Mouse (Mus musculus) kidney, embryonic 16.5 days (tissue): Measurements from ENCODE around the gene Tmtc2. TPM values are rescaled to one million over a fixed set of nuclear protein-coding genes. Genes with fewer than 3 reads are reported as not detected.

Source experiments
- ATAC-seq: fragments of 200-750 bp; cut with Nextera tagmentation; 2 replicates; pipeline ENCODE4 v1.8.0; 2017; ENCODE audit warnings: moderate TSS enrichment; ENCODE audit not compliant: low FRiP score, low TSS enrichment
- H3K27ac ChIP-seq: fragments of 300-500 bp; sonication (generic); 2 replicates; pipeline ENCODE4 v1.5.1; 2014; ENCODE audit warnings: low read length
- H3K27me3 ChIP-seq: fragments of 300-500 bp; sonication (generic); 2 replicates; pipeline ENCODE4 v1.6.1; 2014; ENCODE audit warnings: low read length, control low read depth, mixed read lengths; ENCODE audit not compliant: insufficient read depth
- H3K36me3 ChIP-seq: fragments of 300-500 bp; sonication (generic); 2 replicates; pipeline ENCODE4 v1.6.1; 2014; ENCODE audit warnings: low read length, control low read depth, mixed read lengths; ENCODE audit not compliant: insufficient read depth
- H3K4me1 ChIP-seq: fragments of 300-500 bp; sonication (generic); 2 replicates; pipeline ENCODE4 v1.6.1; 2014; ENCODE audit warnings: low read length, control low read depth, mixed read lengths; ENCODE audit not compliant: insufficient read depth
- H3K4me2 ChIP-seq: fragments of 300-500 bp; sonication (generic); replicated peaks from 2 replicates; pipeline ENCODE4 v1.6.1; 2014; ENCODE audit warnings: low read depth, low read length
- H3K4me3 ChIP-seq: fragments of 300-500 bp; sonication (generic); 2 replicates; pipeline ENCODE4 v1.5.1; 2014; ENCODE audit warnings: mild to moderate bottlenecking, low read length
- H3K9ac ChIP-seq: fragments of 300-500 bp; sonication (generic); replicated peaks from 2 replicates; pipeline ENCODE4 v1.6.1; 2014; ENCODE audit warnings: low read length
- H3K9me3 ChIP-seq: fragments of 300-500 bp; sonication (generic); 2 replicates; pipeline ENCODE4 v1.6.1; 2016; ENCODE audit warnings: low read length, control low read depth
- WGBS: fragments of 180-500 bp; shearing (Covaris S2); extraction: QIAGEN DNeasy Blood & Tissue Kit; methylation state at CpG from one replicate; pipeline ENCODE4 v1.1.7; 2014; 5-methylcytosine and 5-hydroxymethylcytosine counted together
- polyA plus RNA-seq: library from polyadenylated mRNA; unstranded; fragments of >200 nt; fragmentation: Nextera tagmentation; extraction: Ambion mirVana; gene quantifications from 2 replicates; pipeline ENCODE4 v1.2.1, GENCODE M21; 2015

Gene Tmtc2
- polyA plus RNA-seq, 1 experiment from 2014 or later, result 7.8 TPM

GRCm38 (mm10) chr10:105573306-105573907 is 844 bp downstream of the Tmtc2 start:
- Histone ChIP-seq H3K4me3 (peak overlapping the region; percentile 88), H3K27me3 (no peaks in the 10 kb centered on the region), H3K9me3 (no peaks in the 10 kb centered on the region), H3K4me2 (peak overlapping the region; percentile 85), H3K4me1 (peaks cover 38% of the 10 kb centered on the region), H3K36me3 (no peaks in the 10 kb centered on the region), H3K27ac (peak overlapping the region; percentile 91), H3K9ac (peak overlapping the region; percentile 84)
- peak; percentile 2; the same call in 1 of the 2 replicates for ATAC-seq
- WGBS, result 0% methylated on average over 36 of the region's 37 CpGs

DNA sequence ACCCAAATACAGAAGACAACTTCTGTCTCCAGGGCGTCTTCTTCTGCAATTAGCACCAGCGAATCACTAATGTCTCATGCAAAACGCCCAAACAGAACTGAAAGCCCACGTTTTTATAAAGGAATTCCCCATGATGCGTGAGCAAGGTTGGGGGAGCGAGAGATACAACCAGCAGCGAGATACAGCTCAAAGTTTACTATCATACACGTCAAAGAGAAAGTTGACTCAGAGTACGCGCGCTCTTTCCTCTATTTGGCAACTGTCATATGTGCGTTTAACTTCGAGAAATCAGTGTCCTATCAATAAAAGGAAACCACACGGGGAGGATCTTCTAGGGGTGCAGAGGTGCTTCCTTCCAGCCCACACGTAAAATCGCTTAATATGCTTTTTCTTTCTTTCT is 1.4 kb downstream of the Tmtc2 start:
- ATAC-seq, result no peak
- WGBS, result under 1% methylated on average over 16 of the region's 16 CpGs
- peak overlapping the region; percentile 85 for H3K4me2 ChIP-seq
- no peaks in the 10 kb centered on the region for H3K27me3 ChIP-seq
- no peaks in the 10 kb centered on the region for H3K9me3 ChIP-seq
- H3K9ac ChIP-seq, result peak overlapping the region; percentile 8
- no peaks in the 10 kb centered on the region for H3K36me3 ChIP-seq
- no peak overlapping the region for H3K27ac ChIP-seq
- H3K4me3 ChIP-seq, result peak overlapping the region; percentile 88
- peaks cover 32% of the 10 kb centered on the region for H3K4me1 ChIP-seq

- Histone ChIP-seq H3K4me1 (peaks cover 27% of the 10 kb centered on the region), H3K27ac (0 out of 2 replicates have a peak overlapping the region, but pooled peaks have one; percentile 38), H3K4me2 (peak overlapping the region; percentile 85), H3K4me3 (peak overlapping the region; percentile 88), H3K9me3 (no peaks in the 10 kb centered on the region), H3K9ac (peak overlapping the region; percentile 55), H3K36me3 (no peaks in the 10 kb centered on the region), H3K27me3 (no peaks in the 10 kb centered on the region)
- no peak for ATAC-seq
- WGBS, result 24% methylated on average over 7 of the region's 7 CpGs
Observed at GRCm38 (mm10) chr10:105572301-105572700, 1.9 kb downstream of the Tmtc2 start.

DNA sequence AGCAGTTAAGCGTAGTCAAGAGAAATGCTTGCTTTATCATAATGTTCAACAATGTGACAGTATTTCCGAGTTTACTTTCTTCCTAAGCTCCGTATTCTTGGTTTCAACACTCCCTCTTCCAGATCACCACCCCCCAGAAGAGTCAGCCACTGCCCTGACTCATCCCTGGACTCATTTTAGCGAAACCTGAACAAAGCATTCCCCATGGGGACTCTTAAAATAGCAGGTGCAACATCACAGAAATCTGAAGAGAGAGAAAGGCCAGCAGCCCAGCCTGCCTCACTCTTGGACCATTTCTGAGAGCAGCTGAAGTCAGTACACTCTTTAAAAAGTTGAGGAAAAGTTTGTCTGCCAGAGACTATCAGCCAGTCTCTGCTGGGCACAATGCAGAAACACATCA is 2.4 kb downstream of the Tmtc2 start:
- Histone ChIP-seq H3K27me3 (no peaks in the 10 kb centered on the region), H3K9me3 (no peaks in the 10 kb centered on the region), H3K4me1 (peaks cover 25% of the 10 kb centered on the region), H3K4me3 (peak overlapping the region; percentile 88), H3K4me2 (peak overlapping the region; percentile 85), H3K27ac (peak overlapping the region; percentile 38; the same call in 1 of the 2 replicates), H3K36me3 (no peaks in the 10 kb centered on the region), H3K9ac (peak overlapping the region; percentile 55)
- ATAC-seq, result no peak
- WGBS, result 43% methylated on average over 4 of the region's 4 CpGs

- H3K27ac ChIP-seq, result no peak overlapping the region
- no peaks in the 10 kb centered on the region for H3K36me3 ChIP-seq
- H3K9ac ChIP-seq, result no peak overlapping the region
- 61% methylated on average over 8 of the region's 8 CpGs for WGBS
- H3K27me3 ChIP-seq, result no peaks in the 10 kb centered on the region
- H3K4me1 ChIP-seq, result peaks cover 25% of the 10 kb centered on the region
- ATAC-seq, result no peak
- no peaks in the 10 kb centered on the region for H3K9me3 ChIP-seq
- H3K4me3 ChIP-seq, result no peak overlapping the region
- peak overlapping the region; percentile 18; the same call in 1 of the 2 replicates for H3K4me2 ChIP-seq
Observed at GRCm38 (mm10) chr10:105571019-105571418, 3.2 kb downstream of the Tmtc2 start.

GRCm38 (mm10) chr10:105569573-105569972 is 4.7 kb downstream of the Tmtc2 start:
- no peak overlapping the region for H3K4me3 ChIP-seq
- no peaks in the 10 kb centered on the region for H3K27me3 ChIP-seq
- no peak for ATAC-seq
- peaks cover 21% of the 10 kb centered on the region for H3K4me1 ChIP-seq
- H3K36me3 ChIP-seq, result no peaks in the 10 kb centered on the region
- no peak overlapping the region for H3K9ac ChIP-seq
- no peak overlapping the region for H3K27ac ChIP-seq
- WGBS, result 85% methylated on average over 4 of the region's 4 CpGs
- H3K4me2 ChIP-seq, result no peak overlapping the region
- H3K9me3 ChIP-seq, result no peaks in the 10 kb centered on the region

GRCm38 (mm10) chr10:105567825-105568531 is 6.3 kb downstream of the Tmtc2 start:
- WGBS, result 85% methylated on average over 8 of the region's 8 CpGs
- no peaks in the 10 kb centered on the region for H3K27me3 ChIP-seq

GRCm38 (mm10) chr10:105561548-105561947 is 12.7 kb downstream of the Tmtc2 start:
- H3K27me3 ChIP-seq, result no peaks in the 10 kb centered on the region
- no peaks in the 10 kb centered on the region for H3K36me3 ChIP-seq
- no peak for ATAC-seq
- 89% methylated on average over 4 of the region's 4 CpGs for WGBS
- no peak overlapping the region for H3K27ac ChIP-seq
- no peak overlapping the region for H3K9ac ChIP-seq
- H3K4me1 ChIP-seq, result no peaks in the 10 kb centered on the region
- no peak overlapping the region for H3K4me2 ChIP-seq
- H3K4me3 ChIP-seq, result no peak overlapping the region
- no peaks in the 10 kb centered on the region for H3K9me3 ChIP-seq

More at GRCm38 (mm10) chr10:105567825-105568531, 6.3 kb downstream of the Tmtc2 start:
- H3K4me1 ChIP-seq, result peaks cover 21% of the 10 kb centered on the region
- no peak overlapping the region for H3K9ac ChIP-seq
- no peaks in the 10 kb centered on the region for H3K36me3 ChIP-seq
- no peak overlapping the region for H3K4me2 ChIP-seq
- no peaks in the 10 kb centered on the region for H3K9me3 ChIP-seq
- no peak overlapping the region for H3K27ac ChIP-seq
- H3K4me3 ChIP-seq, result no peak overlapping the region
- ATAC-seq, result no peak

GRCm38 (mm10) chr10:105557581-105557980 is 16.7 kb downstream of the Tmtc2 start:
- ATAC-seq, result no peak
- WGBS, result 78% methylated on average over 5 of the region's 5 CpGs

More at GRCm38 (mm10) chr10:105557581-105557980, 16.7 kb downstream of the Tmtc2 start:
- no peak overlapping the region for H3K4me2 ChIP-seq
- no peak overlapping the region for H3K9ac ChIP-seq
- H3K27ac ChIP-seq, result no peak overlapping the region
- no peaks in the 10 kb centered on the region for H3K27me3 ChIP-seq
- H3K4me1 ChIP-seq, result no peaks in the 10 kb centered on the region
- no peaks in the 10 kb centered on the region for H3K36me3 ChIP-seq
- no peaks in the 10 kb centered on the region for H3K9me3 ChIP-seq
- no peak overlapping the region for H3K4me3 ChIP-seq
